Mouse (Mus musculus): ENCODE measurements around the gene Eif2b5.

DNA sequence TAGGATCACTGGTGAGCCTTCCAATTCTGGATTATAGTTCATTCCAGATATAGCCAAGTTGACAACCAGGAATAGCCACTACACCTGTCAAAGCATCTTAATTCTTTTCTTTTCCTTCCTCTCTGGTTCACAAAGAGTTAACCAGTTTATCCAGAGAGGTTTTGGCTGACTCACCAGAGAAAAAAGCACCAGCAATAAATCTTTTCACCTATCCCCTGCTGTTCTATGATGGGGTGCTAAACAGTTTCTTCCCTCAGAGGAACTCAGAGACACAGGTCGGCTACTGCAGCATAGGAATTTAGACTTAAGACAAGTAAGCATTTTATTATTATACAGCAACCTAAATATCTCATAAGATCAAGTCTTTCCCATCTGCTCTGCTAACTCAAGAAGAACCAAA lies 42.5 kb upstream of the Eif2b5 start:
- TF ChIP-seq CTCF (IDR thresholded peaks at IDR 0.05) (no peak), EP300 (IDR thresholded peaks at IDR 0.05) (no peak)

Measured in lung, postnatal 0 days (tissue).